Mouse (Mus musculus) embryonic facial prominence, embryonic 13.5 days (tissue): ENCODE data around the gene Sox1. TPM values are rescaled to one million over a fixed set of nuclear protein-coding genes. Genes with fewer than 3 reads are reported as not detected.
A peak's percentile ranks its signal among the peaks of the same experiment; 100 is the strongest.

Experiments used
- ATAC-seq: fragments of 200-750 bp; cut with Nextera tagmentation; 2 replicates; pipeline ENCODE4 v1.8.0; 2017; ENCODE audit warnings: low read depth; ENCODE audit not compliant: insufficient number of reproducible peaks, insufficient read depth, low FRiP score, low TSS enrichment
- H3K27ac ChIP-seq: fragments of 300-500 bp; sonication (generic); 2 replicates; pipeline ENCODE4 v1.5.1; 2015; ENCODE audit warnings: moderate library complexity, mild to moderate bottlenecking, inconsistent platforms
- H3K27me3 ChIP-seq: fragments of 300-500 bp; sonication (generic); 2 replicates; pipeline ENCODE4 v1.6.1; 2015; ENCODE audit warnings: mild to moderate bottlenecking, inconsistent platforms
- H3K36me3 ChIP-seq: fragments of 300-500 bp; sonication (generic); 2 replicates; pipeline ENCODE4 v1.6.1; 2015; ENCODE audit warnings: mild to moderate bottlenecking, inconsistent platforms
- H3K4me1 ChIP-seq: fragments of 300-500 bp; sonication (generic); 2 replicates; pipeline ENCODE4 v1.6.1; 2015; ENCODE audit warnings: inconsistent platforms
- H3K4me2 ChIP-seq: fragments of 300-500 bp; sonication (generic); 2 replicates; pipeline ENCODE4 v1.6.1; 2015; ENCODE audit warnings: moderate library complexity, mild to moderate bottlenecking, inconsistent platforms
- H3K4me3 ChIP-seq: fragments of 300-500 bp; sonication (generic); 2 replicates; pipeline ENCODE4 v1.5.1; 2015; ENCODE audit warnings: mild to moderate bottlenecking, inconsistent platforms
- H3K9ac ChIP-seq: fragments of 300-500 bp; sonication (generic); 2 replicates; pipeline ENCODE4 v1.6.1; 2015; ENCODE audit warnings: mild to moderate bottlenecking, inconsistent platforms
- H3K9me3 ChIP-seq: fragments of 300-500 bp; sonication (generic); 2 replicates; pipeline ENCODE4 v1.6.1; 2016; ENCODE audit warnings: inconsistent platforms
- WGBS: fragments of 180-500 bp; shearing (Covaris S2); methylation state at CpG from one replicate; pipeline ENCODE4 v1.1.7; 2015; ENCODE audit warnings: mixed read lengths; 5-methylcytosine and 5-hydroxymethylcytosine counted together
- polyA plus RNA-seq: library from polyadenylated mRNA; unstranded; fragments of >200 nt; fragmentation: Nextera tagmentation; extraction: Ambion mirVana; gene quantifications from 2 replicates; pipeline ENCODE4 v1.2.1, GENCODE M21; 2015

Sox1 gene
- polyA plus RNA-seq = not detected in 2 replicates

DNA sequence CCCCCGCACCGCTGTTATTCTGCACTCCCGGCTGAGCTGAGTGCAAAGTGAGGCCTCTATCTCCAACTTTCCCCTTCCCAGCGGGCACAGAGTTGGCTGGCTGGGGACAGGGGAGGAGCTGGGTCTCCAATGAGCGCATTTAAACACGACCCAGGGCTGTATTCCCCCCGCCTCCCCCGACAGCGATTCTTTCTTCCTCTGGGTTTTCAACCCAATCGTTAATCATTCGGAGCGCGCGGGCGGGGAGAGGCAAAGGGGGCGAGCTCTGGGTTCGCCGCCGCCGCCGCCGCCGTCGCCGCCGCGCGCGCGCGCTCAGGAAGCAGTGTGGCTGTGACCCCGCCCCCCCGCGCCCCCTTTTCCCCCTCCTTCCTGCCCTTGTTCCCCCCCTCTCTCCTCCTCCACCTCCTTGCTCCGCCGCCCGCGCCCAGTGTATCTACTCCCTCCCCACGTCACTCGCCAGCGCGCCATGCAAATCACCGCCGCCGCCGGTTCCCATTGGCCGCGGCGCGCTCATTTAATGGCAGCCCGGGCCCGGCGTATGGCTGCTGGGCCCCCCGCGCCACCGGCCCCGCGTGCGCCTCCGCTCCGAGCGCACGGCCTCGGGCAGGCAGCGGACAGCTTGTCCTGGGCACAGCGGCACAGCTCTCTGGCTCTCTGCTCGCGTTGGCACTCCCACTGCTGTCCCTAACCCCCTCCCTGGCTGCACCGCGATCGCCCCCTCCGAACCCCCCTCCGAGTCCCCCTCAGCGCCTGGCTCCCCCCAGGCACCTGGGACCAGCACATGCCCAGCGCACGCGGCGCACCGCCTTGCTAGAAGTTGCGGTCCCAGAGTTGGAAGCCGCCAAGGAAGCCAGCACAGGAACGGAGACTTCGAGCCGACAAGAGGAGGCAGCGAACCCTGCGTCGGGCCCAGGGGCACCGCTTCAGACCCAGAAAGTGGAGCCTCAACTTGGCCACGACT lies at the start of gene Sox1:
Sox1 (plus strand) TSS at position 225 of the 961 bp plus-strand sequence.
- H3K9me3 ChIP-seq = no peaks in the 10 kb centered on the region
- ATAC-seq = peak; percentile 60
- peak within 1 kb of the TSS; percentile 43 for H3K4me3 ChIP-seq
- H3K36me3 ChIP-seq = no peaks in the 10 kb centered on the region
- peaks cover 98% of the 10 kb centered on the region for H3K27me3 ChIP-seq
- 0 out of 2 replicates have a peak within 1 kb of the TSS, but pooled peaks have one; percentile 44 for H3K9ac ChIP-seq
- peaks cover 26% of the 10 kb centered on the region for H3K4me1 ChIP-seq
- no peak within 1 kb of the TSS for H3K27ac ChIP-seq
- WGBS = under 1% methylated on average over 85 of the region's 89 CpGs
- H3K4me2 ChIP-seq = peak within 1 kb of the TSS; percentile 65

GRCm38 (mm10) chr8:12345881-12346280 lies 49.2 kb upstream of the Sox1 start:
- 34% methylated on average over 4 of the region's 4 CpGs for WGBS

GRCm38 (mm10) chr8:12346870-12347269 lies 48.2 kb upstream of the Sox1 start:
- H3K9ac ChIP-seq = no peak overlapping the region
- H3K27ac ChIP-seq = no peak overlapping the region
- no peaks in the 10 kb centered on the region for H3K36me3 ChIP-seq
- H3K4me3 ChIP-seq = no peak overlapping the region
- 0 out of 2 replicates have a peak, but pooled peaks cover 5% of the 10 kb centered on the region for H3K27me3 ChIP-seq
- no peak for ATAC-seq
- WGBS = 85% methylated on average over 11 of the region's 11 CpGs
- no peak overlapping the region for H3K4me2 ChIP-seq
- no peaks in the 10 kb centered on the region for H3K4me1 ChIP-seq
- no peaks in the 10 kb centered on the region for H3K9me3 ChIP-seq

More at GRCm38 (mm10) chr8:12345881-12346280, 49.2 kb upstream of the Sox1 start:
- ATAC-seq = no peak
- no peak overlapping the region for H3K27ac ChIP-seq
- no peak overlapping the region for H3K9ac ChIP-seq
- H3K4me2 ChIP-seq = no peak overlapping the region
- H3K36me3 ChIP-seq = no peaks in the 10 kb centered on the region
- no peak overlapping the region for H3K4me3 ChIP-seq
- no peaks in the 10 kb centered on the region for H3K4me1 ChIP-seq
- no peaks in the 10 kb centered on the region for H3K9me3 ChIP-seq
- peaks cover 10% of the 10 kb centered on the region; the same call in 1 of the 2 replicates for H3K27me3 ChIP-seq

DNA sequence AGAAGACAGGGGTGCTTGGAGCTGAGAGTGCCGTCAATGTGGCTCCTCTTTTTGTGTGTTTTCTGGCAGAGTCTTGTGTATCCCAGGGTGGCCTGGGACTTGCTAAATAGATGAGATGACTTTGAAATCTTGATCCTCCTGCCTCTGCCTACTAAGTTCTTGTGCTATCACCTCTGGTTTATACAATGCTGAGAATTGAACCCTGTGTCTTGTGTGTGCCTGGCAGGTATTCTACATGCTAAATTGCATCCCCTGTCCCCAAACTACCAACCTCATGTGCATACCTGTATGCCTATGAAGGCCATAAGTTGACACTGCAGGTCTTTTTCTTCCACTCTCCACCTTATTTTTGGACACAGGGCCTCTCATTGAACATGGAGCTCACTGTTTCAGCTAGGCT lies 46.8 kb upstream of the Sox1 start:
- Histone ChIP-seq H3K4me3 (no peak overlapping the region), H3K27me3 (0 out of 2 replicates have a peak, but pooled peaks cover 5% of the 10 kb centered on the region), H3K4me1 (no peaks in the 10 kb centered on the region), H3K4me2 (no peak overlapping the region), H3K27ac (no peak overlapping the region), H3K9ac (no peak overlapping the region), H3K36me3 (no peaks in the 10 kb centered on the region), H3K9me3 (no peaks in the 10 kb centered on the region)
- no peak for ATAC-seq
- 83% methylated on average over 1 of the region's 1 CpGs for WGBS

GRCm38 (mm10) chr8:12349591-12349990 lies 45.5 kb upstream of the Sox1 start:
- Histone ChIP-seq H3K9ac (no peak overlapping the region), H3K4me3 (no peak overlapping the region), H3K36me3 (no peaks in the 10 kb centered on the region), H3K27me3 (0 out of 2 replicates have a peak, but pooled peaks cover 5% of the 10 kb centered on the region), H3K4me1 (no peaks in the 10 kb centered on the region), H3K4me2 (no peak overlapping the region), H3K9me3 (no peaks in the 10 kb centered on the region), H3K27ac (no peak overlapping the region)
- ATAC-seq = no peak
- 68% methylated on average over 2 of the region's 2 CpGs for WGBS

DNA sequence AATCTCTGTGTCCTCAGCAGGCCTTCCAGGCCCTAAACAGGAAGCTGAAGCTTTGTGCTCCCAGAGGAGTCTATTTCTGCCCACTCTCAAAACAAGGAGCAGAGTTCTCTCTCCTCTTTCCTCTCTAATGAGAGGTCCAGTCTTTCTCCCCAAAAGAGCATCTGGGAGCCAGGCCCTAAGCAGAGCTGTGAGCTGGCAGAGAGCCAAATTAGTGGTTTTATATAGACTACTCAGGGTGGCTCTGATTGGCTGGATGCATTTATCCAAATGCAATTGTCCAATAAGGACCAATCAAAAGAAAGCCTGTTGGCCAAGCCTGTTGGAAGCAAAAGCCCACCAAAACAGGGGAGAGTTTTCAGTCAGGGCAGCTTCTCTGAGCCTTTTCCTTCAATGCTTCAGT lies 44.0 kb upstream of the Sox1 start:
- Histone ChIP-seq H3K9me3 (no peaks in the 10 kb centered on the region), H3K36me3 (no peaks in the 10 kb centered on the region), H3K4me1 (no peaks in the 10 kb centered on the region), H3K4me2 (no peak overlapping the region), H3K9ac (no peak overlapping the region), H3K27ac (no peak overlapping the region), H3K4me3 (no peak overlapping the region), H3K27me3 (0 out of 2 replicates have a peak, but pooled peaks cover 5% of the 10 kb centered on the region)
- no peak for ATAC-seq

DNA sequence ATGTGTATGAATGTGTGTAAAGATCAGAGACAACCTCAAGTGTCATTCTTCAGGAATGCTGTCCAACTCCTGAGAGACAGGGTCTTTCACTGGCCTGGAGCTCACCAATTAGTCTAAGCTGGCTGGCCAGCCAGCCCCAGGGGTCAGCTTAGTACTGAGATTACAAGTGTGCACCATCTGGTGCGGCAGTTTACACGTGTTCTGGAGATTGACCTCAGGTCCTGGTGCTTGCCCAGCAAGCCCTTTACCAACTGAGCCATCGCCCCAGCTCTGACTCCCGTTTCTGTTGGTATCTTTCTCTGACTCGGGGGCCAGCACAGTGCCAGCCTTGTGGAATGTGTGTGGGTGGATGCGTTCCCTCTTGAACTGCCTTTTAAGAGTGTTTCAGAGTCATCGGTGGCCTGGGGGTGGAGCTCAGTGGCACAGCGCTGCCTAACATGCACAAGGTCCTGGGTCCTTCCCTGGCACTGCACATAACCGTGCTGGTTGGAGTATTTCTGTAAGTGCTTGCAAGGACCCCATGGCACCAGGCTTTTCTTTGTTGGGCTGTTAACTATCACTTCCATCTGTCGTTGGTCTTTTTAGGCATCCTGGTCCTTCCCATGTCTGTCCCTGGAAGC lies 40.6 kb upstream of the Sox1 start:
- Histone ChIP-seq H3K4me2 (no peak overlapping the region), H3K9ac (no peak overlapping the region), H3K27me3 (no peaks in the 10 kb centered on the region), H3K4me3 (no peak overlapping the region), H3K9me3 (no peaks in the 10 kb centered on the region), H3K27ac (no peak overlapping the region), H3K36me3 (no peaks in the 10 kb centered on the region), H3K4me1 (no peaks in the 10 kb centered on the region)
- 54% methylated on average over 10 of the region's 10 CpGs for WGBS
- ATAC-seq = no peak

- H3K4me3 ChIP-seq = no peak overlapping the region
- peaks cover 11% of the 10 kb centered on the region for H3K27me3 ChIP-seq
- no peak for ATAC-seq
- H3K9ac ChIP-seq = no peak overlapping the region
- H3K27ac ChIP-seq = no peak overlapping the region
- WGBS = 58% methylated on average over 7 of the region's 7 CpGs
- no peaks in the 10 kb centered on the region for H3K36me3 ChIP-seq
- no peak overlapping the region for H3K4me2 ChIP-seq
- 0 out of 2 replicates have a peak, but pooled peaks cover 3% of the 10 kb centered on the region for H3K9me3 ChIP-seq
- no peaks in the 10 kb centered on the region for H3K4me1 ChIP-seq
These were observed 26.9 kb upstream of the Sox1 start for GRCm38 (mm10) chr8:12368161-12368560.

DNA sequence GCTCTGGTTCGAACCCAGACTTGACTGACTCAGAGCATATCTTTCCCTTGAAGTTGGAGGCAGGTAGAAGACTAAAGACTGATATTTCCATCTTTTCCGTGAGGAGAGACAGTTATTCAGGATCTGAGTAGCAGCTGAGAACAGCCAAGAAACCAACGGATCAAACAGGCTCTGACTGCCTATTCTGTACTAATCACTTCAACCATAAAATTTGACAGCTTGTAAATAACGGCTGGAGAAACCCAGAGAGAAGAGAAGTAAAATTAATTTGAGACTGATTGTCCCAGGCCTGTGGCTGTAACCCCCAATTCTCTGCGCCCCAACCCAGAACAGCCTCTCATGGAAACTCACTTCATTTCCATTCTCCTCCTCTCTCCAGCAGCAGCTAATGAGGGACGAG lies 26.2 kb upstream of the Sox1 start:
- Histone ChIP-seq H3K27me3 (peaks cover 11% of the 10 kb centered on the region), H3K4me3 (no peak overlapping the region), H3K36me3 (no peaks in the 10 kb centered on the region), H3K9me3 (0 out of 2 replicates have a peak, but pooled peaks cover 3% of the 10 kb centered on the region), H3K4me2 (no peak overlapping the region), H3K9ac (no peak overlapping the region), H3K4me1 (no peaks in the 10 kb centered on the region), H3K27ac (no peak overlapping the region)
- 68% methylated on average over 6 of the region's 6 CpGs for WGBS
- ATAC-seq = no peak

DNA sequence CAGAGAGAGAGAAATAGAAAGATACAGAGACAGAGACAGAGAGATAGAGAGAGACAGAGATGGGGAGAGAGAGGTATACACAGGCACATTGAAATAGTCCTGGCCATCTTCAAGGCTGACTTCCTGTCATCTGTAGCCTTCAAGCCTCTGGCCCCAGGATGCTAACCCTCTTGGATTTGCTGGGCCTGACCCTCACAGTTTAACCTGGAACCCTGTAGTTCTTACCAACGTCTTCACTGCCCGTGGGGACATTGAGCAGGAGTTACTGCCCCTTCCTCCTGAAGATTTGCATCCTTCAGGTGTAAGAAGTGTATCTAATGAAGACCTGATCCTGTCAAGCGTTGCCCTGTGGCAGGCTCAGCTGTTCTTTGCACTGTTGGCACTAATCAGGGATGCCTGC lies 14.0 kb upstream of the Sox1 start:
- Histone ChIP-seq H3K27ac (no peak overlapping the region), H3K4me1 (peaks cover 21% of the 10 kb centered on the region), H3K4me2 (no peak overlapping the region), H3K36me3 (no peaks in the 10 kb centered on the region), H3K9ac (no peak overlapping the region), H3K4me3 (no peak overlapping the region), H3K27me3 (peaks cover 82% of the 10 kb centered on the region), H3K9me3 (no peaks in the 10 kb centered on the region)
- 74% methylated on average over 3 of the region's 3 CpGs for WGBS
- no peak for ATAC-seq

DNA sequence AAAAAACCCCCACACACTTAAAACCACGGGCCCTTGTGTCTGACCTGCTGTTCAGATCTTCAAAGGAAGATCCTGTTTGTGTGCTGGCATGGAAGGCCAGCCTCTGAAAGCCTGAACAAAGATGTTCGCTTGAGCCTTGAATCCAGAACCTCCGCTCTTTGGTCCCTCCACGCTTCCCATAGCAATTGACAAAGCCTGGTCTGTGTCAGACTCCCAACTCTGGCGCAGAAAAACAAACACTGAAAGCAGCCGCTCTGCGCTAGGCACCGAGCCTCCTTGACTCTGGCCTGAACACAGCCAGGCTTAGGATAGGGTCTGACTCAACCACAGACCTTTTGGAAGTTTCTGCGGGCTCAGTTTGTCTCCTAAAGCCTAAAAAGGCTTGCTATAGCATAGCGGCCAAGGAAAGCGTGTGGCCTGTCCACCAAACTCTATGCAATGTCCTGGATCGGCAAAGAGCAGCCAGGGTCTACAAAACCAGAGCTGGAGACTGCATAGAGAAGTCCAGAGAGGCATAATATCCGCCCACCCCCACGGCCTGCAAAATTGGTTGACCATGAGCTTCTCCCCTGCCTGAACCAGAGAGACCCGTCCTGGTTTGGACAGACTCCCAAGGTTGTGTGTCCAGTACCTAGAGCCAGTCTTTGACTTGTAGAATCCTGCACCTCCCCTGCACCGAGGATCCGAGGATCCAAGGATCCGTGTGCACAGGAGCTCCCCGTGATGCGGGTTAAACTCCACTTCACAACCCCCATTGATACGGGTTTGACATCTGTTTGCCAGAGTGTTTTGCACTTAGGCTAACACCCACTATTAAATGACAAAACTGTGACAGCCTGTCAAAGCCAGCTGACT lies 12.2 kb upstream of the Sox1 start:
- Histone ChIP-seq H3K27me3 (peaks cover 94% of the 10 kb centered on the region), H3K9me3 (no peaks in the 10 kb centered on the region), H3K36me3 (no peaks in the 10 kb centered on the region), H3K4me3 (no peak overlapping the region), H3K4me2 (no peak overlapping the region), H3K9ac (no peak overlapping the region), H3K4me1 (peaks cover 22% of the 10 kb centered on the region), H3K27ac (no peak overlapping the region)
- ATAC-seq = no peak
- WGBS = 3% methylated on average over 21 of the region's 21 CpGs
